Mouse (Mus musculus) large intestine, adult 2 months (tissue): ENCODE measurements at regions not wholly inside any gene's neighbourhood (a gene's known extent, or its start where the extent isn't known, plus 50 kb on each side); places are given as distances from the start of the nearest gene placed in this dataset.
"Not testable (repeated sequence)": the region's sequence is repeated elsewhere in the genome, so short reads cannot be mapped to it uniquely, and the experiment has no call there.

Experiments
- DNase-seq: peaks from one replicate; pipeline ENCODE4 v3.0.0-alpha.2; 2012; ENCODE audit warnings: low read depth, low spot score
- WGBS: fragments of 180-500 bp; shearing (Covaris S2); methylation state at CpG from one replicate; pipeline ENCODE4 v1.1.7; 2018; 5-methylcytosine and 5-hydroxymethylcytosine counted together

DNA sequence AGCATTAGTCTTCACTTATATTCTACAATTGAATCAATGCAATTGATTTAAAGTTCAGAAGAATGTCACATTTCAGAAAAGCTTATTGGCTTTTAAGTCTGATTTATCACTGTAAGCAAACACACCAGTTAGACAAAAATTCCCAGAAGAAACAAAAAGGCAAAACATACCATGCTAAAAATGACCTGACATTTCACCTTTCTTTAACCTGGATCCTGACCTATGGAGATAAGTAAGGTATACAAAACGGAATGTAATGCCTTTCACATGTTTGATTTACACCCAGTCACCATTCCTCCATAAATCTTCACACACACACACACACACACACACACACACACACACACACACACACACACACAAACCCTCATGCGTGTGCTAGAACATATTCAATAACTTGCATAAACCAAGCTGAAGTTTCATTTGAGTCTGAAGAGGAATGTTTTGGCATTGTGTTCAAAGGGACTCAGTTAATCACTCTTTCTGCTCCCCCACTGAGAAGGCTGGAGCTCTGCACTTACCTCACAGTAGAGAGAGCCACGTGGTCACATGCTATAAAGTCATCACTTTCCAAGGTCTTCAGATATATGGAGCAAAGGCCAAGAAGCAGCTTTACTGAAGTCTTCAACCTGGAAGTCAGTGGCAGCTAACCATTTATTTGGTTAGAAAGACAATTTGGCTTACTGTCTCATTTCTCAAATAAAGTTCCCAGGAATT, 307.6 kb upstream of the Flrt2 start:
- DNase-seq = peak; percentile 44
- 24% methylated on average over 3 of the region's 3 CpGs for WGBS

DNA sequence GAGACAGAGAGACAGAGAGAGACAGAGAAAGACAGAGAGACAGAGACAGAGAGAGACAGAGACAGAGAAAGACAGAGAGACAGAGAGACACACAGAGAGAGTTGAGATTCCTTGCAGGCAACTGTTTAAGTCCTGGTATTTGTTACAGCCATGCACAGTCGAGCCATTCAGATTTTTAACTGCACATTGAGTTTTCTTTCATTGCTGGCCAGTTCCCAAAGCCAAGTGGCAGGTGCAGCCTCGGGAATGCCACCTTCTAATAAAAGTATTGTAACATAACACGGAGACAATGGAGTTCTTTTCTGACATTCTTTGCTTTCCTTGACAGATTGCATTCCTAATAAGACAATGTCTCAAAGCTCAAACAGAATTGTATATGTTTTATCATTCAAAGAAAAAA, 306.3 kb upstream of the Flrt2 start:
- DNase-seq = no peak
- 18% methylated on average over 3 of the region's 3 CpGs for WGBS

DNA sequence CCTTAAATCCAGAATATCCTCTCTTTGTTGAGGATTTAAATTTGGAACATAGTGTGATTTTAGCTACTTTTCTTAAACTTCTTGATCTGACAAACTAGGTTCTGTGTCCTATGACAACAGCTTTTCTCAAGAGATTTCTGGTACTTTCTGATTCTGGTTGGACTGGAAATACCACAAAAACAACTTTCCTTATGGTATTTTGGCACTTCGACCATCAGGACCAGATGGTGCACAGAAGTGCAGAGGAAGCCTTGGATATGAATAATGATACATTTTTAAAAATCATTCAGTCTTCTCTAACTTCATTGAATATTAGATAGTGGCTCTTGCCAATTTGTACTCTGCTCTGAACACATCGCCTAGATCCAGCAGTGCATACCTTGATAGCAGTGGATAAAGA, 303.8 kb upstream of the Flrt2 start:
- no peak for DNase-seq
- WGBS = 87% methylated on average over 2 of the region's 2 CpGs

DNA sequence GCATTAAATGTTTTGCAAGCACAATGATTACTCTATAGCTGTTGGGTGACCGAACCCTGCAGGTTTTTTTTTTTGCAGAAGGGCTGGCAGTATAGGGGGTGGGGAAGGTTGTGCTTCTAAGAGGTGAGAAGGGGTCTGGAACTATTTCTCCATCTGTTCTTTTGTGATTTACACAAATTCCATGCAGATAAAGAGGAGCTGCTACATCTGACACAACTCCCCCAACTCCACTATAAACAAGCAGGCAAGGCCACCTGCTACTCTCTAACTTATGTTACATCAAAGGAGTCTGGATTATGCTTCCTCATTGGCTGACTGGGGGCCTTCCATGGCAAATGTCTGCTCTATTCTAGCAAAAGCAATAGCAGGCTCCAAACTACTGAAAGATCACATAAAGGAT, 299.2 kb upstream of the Flrt2 start:
- DNase-seq = no peak
- 83% methylated on average over 1 of the region's 1 CpGs for WGBS

DNA sequence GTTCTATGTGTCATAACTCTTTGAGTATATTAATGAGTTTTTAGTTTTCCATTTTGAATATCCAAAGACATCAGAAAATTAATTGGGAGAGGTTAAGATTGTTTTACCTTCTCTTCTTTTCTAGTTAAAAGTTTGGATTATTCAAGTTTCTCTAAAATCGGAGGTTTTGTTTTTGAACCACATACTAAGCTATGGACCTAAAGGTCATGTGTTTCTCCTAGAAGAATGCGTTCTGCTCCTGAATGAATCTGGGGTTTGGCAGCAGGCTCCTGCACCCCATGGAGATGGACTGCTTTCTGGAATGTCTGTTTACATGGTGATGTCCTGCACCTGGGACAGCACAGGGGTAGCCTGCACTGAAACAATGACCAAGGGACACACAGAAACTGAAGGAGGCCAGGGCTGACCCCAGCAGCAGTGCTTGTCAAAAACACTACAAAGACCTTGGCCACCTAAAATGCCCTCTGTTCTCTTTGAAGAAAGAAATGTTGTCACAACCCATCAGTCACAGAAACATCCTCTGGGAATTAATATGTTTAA, 297.0 kb upstream of the Flrt2 start:
- 81% methylated on average over 2 of the region's 2 CpGs for WGBS
- DNase-seq = no peak

DNA sequence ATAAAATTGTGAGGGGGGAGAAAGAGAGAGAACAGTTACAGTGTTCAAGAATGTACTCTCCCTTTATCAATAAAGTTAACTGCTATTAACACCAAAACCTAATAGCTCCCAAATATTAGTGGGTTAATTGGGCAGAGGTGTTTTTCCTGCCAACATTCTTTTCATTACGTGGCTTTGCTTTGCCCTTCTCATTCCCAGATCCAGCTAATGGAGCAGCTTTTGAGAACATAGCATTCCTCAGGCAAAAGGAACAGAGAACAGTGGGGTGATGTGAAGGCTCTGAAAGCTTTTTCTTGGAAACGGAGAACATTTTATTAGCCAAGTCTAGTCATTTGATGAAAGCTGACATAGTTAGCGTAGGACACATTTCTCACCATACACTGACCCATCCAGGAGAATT, 271.2 kb upstream of the Flrt2 start:
- no peak for DNase-seq
- WGBS = 83% methylated on average over 3 of the region's 3 CpGs

DNA sequence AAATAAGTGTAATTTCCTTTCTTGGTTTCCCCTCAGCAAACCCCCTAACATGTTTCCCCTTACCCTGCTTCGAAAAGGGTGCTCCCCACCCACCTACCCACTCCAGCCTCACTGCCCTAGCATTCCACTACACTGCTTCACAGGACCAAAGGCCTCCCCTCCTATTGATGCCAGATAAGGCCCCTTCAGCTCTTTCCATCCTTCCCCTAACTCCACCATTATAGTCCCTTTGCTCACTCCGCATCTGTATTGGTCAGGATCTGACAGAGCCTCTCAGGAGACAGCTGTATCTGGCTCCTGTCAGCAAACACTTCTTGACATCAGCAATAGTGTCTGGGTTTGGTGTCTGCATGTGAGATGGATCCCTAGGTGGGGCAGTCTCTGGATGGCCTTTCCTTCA, 267.3 kb upstream of the Flrt2 start:
- DNase-seq = no peak
- 86% methylated on average over 2 of the region's 2 CpGs for WGBS

DNA sequence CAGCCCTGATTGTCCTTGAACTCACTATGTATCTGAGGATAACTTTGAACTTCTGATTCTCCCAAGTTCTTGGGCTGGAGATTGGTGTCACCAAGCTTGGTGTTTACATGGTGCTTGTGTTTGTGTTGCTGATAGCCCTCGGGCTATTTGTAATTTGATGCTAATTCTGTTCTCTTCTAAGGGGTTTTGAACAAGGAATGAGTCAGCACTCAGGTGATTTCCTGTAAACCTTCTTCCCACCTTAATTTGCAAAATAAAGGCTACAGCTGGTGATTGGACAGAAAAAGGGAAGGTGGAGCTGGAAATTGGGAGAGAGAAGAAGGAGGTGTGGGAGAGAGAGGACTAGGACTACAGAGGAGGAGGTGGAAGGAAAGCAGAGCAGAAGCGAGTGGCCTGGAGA, 254.8 kb upstream of the Flrt2 start:
- DNase-seq = no peak
- WGBS = 64% methylated on average over 2 of the region's 2 CpGs

DNA sequence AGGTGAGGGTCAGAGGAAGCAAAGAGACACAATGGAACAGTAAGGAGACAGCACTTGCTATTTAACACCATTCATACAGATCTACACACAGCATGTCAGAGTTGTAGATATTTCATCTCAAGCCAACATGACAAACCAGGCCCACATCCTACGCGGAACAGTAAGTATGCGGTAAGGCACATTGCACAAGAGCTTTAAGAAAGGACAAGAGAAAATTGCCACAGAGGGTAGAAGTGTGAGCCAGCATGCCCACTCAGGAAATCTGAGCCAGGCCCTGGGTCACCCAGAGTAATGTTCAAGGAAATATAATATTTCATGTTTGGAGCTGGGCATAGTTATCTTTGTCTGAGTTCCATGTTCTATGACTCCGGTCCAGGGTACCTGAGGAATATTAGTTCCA, 234.5 kb upstream of the Flrt2 start:
- 94% methylated on average over 4 of the region's 4 CpGs for WGBS
- DNase-seq = no peak

DNA sequence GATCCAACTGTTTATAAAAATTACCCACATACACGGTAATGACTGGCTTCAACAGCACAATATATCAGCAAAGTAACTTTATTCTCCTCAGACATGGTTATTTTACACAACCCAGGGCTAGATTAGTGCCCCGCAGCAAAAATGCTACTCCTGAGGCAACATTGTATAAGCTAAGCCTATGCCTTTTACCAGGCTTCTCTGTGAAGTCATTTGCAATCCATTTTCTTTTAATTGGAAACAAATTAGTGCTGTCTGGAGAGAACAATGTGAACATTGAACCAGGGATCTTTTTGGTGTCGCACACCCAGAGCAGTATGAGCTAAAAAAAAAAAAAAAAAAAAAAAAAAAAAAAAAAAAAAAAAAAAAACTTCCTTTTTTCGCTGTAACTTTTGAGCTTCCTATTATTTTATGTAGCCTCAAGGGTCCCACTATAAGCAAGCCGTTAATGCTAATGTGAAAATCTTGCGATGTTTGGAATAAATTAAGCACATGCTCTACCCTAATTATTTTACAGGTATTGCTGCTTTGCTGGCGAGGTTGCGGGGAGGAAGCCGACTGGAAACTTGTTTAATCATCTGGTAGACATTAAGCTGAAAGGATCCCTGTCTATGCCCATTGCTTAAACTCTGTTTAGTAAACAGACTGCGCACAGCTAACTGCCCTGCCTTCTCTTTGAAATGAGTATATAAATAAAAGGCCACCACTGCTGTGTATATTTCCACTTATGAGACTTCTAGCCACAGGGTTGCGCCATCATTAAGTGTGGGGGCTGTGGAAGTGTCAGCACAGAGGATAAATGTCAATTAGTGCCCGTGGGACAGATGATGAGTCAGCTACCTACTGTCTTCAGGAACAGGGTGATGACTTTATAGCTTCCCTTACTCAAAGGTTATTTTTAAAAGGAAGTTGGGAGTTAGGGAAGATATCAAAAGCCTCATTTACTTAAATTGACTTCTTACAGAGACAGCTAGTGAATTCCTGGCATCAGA, 225.2 kb upstream of the Flrt2 start:
- 67% methylated on average over 12 of the region's 12 CpGs for WGBS
- DNase-seq = no peak

DNA sequence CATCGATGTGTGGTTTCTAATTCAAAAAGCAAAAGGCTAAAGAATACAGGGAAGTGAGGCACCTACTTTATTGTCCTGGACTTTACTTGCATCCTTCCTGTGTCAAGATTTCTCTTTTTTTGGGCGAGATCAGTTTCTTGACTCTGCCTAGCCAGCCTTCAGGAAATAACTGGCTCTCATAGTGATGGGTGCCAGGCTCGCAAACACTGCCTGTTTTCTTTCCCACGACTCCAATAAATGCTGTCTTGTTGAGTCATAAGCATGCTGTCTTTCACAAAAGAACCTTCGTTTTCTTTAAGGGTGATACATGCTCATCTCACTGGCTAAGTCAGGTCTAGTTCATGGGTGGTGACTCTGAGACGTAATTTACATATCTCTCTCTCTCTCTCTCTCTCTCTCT, 222.1 kb upstream of the Flrt2 start:
- 22% methylated on average over 6 of the region's 6 CpGs for WGBS
- DNase-seq = peak; percentile 7

DNA sequence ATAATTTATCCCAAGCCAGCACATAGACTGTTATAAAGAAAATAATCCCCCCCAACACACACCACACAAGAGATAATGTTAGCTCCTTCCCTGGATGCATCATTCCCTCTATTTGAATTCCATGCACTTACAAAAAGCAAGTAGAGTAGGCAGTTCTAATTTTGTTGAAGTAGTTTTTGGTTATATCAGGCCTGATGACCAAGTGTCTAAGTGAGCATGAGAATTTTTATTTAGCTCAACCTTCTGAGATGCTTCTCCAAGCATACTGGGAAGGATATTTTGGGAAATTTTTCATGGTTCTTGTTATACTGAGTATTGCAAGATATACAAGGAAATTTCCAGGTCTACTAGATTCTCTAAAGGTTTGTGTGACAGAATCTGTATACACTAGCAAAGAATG, 205.5 kb upstream of the Flrt2 start:
- no peak for DNase-seq

DNA sequence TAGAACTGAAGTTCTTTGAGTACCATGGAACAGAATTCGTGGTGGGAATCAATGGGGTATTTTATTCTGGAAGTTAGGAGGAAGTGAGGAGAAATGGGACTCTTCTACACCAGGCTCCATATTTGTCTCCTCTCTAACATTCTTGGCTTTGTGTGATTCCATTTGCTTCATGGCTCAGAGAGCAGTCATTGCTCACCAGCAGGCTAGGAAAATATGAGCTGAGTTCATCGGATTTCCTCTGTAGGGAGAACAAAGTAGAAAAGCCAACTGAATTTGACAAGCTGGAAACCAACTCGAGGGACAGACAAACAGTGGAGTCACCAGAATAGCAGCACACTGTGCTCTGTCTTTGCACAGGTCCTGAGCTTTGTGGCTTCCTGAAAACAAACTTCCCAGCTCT, 203.7 kb upstream of the Flrt2 start:
- WGBS = 60% methylated on average over 3 of the region's 3 CpGs
- no peak for DNase-seq

DNA sequence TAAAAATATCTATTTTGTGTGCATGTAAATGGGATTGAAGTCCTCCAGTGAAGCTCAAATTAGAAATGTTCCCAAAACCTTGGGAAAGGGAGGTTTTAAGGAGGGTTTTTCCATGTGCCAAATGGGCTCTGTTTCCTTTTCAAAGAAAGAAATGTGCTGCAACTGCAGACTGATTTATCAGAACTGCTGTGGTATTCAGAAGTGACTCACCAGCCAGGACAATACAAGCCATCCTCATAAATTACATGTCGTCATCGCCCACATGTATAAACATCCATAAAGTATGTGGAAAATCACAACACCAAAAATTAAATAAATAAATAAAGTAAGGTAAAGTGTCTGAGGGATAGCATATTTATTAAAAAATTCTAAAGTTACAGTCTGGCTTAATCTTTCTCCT, 202.7 kb upstream of the Flrt2 start:
- whole genome bisulfite sequencing = 68% methylated on average over 2 of the region's 2 CpGs
- no peak for DNase-seq

DNA sequence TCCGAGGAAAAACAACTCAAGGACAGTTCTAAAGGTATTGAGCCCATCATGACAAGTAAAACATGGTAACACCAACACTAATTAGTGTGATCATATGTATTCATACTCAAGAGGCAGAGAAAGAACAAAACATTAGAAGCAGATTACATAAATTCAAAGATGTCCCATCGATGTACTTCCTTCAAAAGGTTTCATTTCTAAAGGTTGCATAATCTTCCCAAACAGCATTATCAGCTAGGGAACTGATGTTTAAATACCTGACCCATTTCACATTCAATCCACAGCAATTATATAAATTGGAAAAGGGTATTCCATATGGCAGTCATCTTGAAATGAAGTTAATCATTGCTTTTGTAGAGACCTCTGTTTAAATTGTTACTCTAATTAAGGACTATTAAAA, 202.2 kb upstream of the Flrt2 start:
- WGBS = 75% methylated on average over 2 of the region's 2 CpGs
- DNase-seq = no peak

DNA sequence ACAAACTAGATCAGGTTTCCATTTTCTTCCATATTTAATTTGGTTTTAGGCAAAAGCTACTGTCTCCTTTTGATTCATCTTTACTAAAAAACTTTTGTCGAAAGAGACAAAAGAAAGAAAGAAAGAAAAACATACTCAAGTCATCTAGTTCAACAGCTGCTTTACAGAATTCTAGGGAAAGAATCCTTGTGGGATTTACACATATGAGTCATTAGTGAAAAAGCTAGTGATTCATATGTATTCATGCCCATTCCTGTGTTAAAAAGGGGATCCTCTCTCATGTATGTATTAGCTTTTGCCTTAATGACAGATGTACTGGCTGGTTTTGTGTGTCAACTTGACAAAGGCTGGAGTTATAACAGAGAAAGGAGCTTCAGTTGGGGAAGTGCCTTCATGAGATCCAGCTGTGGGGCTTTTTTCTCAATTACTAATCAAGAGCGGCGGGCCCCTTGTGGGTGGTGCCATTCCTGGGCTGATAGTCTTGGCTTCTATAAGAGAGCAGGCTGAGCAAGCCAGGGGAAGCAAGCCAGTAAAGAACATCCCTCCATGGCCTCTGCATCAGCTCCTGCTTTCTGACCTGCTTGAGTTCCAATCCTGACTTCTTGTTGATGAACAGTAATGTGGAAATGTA, 200.1 kb upstream of the Flrt2 start:
- WGBS = 73% methylated on average over 3 of the region's 3 CpGs
- DNase-seq = not testable (repeated sequence)

DNA sequence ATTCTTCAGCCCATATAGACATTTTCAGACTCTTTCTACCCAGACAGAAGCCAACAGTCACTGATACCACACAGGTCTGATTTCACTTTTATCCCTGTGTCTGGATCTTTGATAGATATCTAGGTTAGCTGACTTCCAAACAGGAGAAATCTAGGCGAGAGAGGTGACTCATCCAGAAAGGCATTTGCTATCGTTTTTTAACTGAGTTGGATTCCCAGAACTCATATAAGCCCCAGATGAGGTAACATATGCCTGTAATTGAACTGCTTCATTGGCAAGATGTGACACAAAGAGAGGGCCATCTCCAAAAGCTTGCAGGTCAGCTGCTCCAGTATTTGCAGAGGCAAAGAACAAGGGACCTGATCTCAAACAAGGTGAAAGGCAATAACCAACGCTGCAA, 190.6 kb upstream of the Flrt2 start:
- 58% methylated on average over 3 of the region's 3 CpGs for WGBS
- DNase-seq = no peak

DNA sequence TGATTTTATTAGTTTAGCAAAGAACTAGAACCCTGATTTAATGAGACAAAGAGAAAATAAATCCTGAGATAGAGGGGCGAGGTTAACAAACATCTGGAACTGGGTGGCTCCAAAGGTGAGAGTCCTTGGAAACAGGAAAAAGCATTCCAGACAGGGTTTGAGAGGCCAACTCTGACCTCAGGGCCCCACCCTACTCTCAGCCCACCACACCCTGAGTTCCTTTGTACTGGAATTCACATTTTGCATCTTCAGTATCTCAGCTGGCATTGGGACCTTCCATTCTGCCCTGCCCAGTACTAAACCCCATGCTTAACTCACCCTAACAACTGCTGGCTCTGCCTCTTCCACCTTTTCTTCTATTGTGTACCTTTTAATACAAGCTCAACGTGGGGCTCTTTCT, 172.0 kb upstream of the Flrt2 start:
- WGBS = 37% methylated on average over 2 of the region's 2 CpGs
- DNase-seq = peak; percentile 2

DNA sequence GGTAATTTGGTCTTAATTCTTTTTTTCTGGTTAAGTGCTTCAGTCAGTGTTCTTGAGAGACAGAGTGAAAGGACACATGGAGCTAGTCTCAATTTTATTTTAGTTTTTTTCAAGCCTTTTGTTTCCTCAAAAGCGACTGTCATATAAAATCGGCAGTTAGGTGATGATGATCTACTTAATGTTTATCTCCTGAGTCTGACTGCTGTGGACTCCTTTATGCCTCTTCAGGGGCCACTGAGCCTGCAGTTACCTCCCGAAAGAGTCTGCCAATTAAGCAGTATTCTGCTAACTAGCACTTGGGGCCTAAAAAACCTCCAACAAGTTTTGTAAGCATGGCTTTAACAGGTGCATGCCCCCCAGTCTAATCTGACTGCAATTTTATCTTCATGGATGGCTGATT, 170.0 kb upstream of the Flrt2 start:
- 68% methylated on average over 3 of the region's 3 CpGs for WGBS
- DNase-seq = no peak

DNA sequence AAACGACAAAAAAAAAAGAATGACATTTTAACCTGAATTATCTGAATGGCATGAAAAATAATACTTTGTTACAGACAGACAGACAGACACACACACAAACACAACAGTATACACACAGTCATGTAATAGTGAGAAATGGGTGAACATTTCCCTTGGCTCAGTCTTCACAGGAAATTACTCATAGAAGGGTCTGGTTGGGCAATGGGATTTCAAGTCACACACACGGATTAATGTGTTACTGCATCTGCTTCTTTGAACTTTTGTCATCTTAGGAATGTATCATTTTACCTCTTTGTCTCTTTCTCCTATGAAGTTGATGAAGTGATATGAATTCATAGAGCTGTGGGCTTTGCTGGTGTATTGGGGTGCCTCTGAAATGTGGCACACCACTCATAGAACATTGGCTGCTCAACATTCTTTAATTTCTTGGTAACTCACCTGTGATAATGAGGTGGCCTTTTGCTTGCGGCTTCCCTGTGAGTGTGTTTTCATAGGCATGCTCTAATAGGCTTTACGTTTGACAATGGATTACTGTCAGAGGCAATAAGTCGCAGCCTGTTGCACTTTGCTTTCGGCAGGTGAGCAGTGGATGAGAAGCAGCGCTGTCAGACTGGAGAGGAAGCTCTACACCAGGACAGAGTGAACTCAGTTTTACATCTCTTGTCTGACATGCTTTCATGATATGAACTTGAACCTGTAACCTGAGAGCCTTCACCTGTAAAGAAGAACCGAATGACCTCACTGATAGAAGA, 158.0 kb upstream of the Flrt2 start:
- no peak for DNase-seq
- WGBS = 69% methylated on average over 8 of the region's 8 CpGs
